Mouse (Mus musculus) midbrain, postnatal 0 days (tissue): Measurements from ENCODE around the gene Muc2. TPM values are rescaled to one million over a fixed set of nuclear protein-coding genes. Genes with fewer than 3 reads are reported as not detected.

Experiments
- ATAC-seq: fragments of 200-750 bp; cut with Nextera tagmentation; 2 replicates; pipeline ENCODE4 v1.8.0; 2017; ENCODE audit warnings: moderate number of reproducible peaks, mild to moderate bottlenecking, moderate TSS enrichment, moderate library complexity; ENCODE audit not compliant: low FRiP score
- DNase-seq: peaks from one replicate; pipeline ENCODE4 v3.0.0-alpha.2; 2015; ENCODE audit warnings: low spot score
- H3K27ac ChIP-seq: fragments of 300-500 bp; sonication (generic); 2 replicates; pipeline ENCODE4 v1.5.1; 2014; ENCODE audit warnings: low read depth, mild to moderate bottlenecking, low read length, mixed read lengths
- H3K27me3 ChIP-seq: fragments of 300-500 bp; sonication (generic); 2 replicates; pipeline ENCODE4 v1.6.1; 2014; ENCODE audit warnings: low read length, control low read depth, mixed read lengths; ENCODE audit not compliant: insufficient read depth
- H3K36me3 ChIP-seq: fragments of 300-500 bp; sonication (generic); 2 replicates; pipeline ENCODE4 v1.6.1; 2014; ENCODE audit warnings: low read length, control low read depth, mixed read lengths; ENCODE audit not compliant: insufficient read depth
- H3K4me1 ChIP-seq: fragments of 300-500 bp; sonication (generic); 2 replicates; pipeline ENCODE4 v1.6.1; 2014; ENCODE audit warnings: mild to moderate bottlenecking, control low read depth, antibody characterized with exemption, low read length, mixed read lengths; ENCODE audit not compliant: insufficient read depth
- H3K4me2 ChIP-seq: fragments of 300-500 bp; sonication (generic); 2 replicates; pipeline ENCODE4 v1.6.1; 2014; ENCODE audit warnings: low read depth, mild to moderate bottlenecking, low read length, mixed read lengths; ENCODE audit not compliant: poor library complexity, severe bottlenecking
- H3K4me3 ChIP-seq: fragments of 300-500 bp; sonication (generic); 2 replicates; pipeline ENCODE4 v1.5.1; 2014; ENCODE audit warnings: low read depth, mild to moderate bottlenecking, low read length, moderate library complexity
- H3K9ac ChIP-seq: fragments of 300-500 bp; sonication (generic); replicated peaks from 2 replicates; pipeline ENCODE4 v1.6.1; 2014; ENCODE audit warnings: mild to moderate bottlenecking, low read length, moderate library complexity, mixed read lengths; ENCODE audit not compliant: poor library complexity, severe bottlenecking
- H3K9me3 ChIP-seq: fragments of 300-500 bp; sonication (generic); 2 replicates; pipeline ENCODE4 v1.6.1; 2016; ENCODE audit warnings: low read length, control low read depth
- CTCF ChIP-seq: IDR thresholded peaks from 2 replicates; pipeline ENCODE4 v1.5.1; 2016; ENCODE audit warnings: antibody characterized with exemption, mild to moderate bottlenecking
- WGBS: fragments of 180-500 bp; shearing (Covaris S2); extraction: QIAGEN DNeasy Blood & Tissue Kit; methylation state at CpG from one replicate; pipeline ENCODE4 v1.1.7; 2014; 5-methylcytosine and 5-hydroxymethylcytosine counted together
- polyA plus RNA-seq: library from polyadenylated mRNA; unstranded; fragments of >200 nt; fragmentation: Nextera tagmentation; extraction: Ambion mirVana; gene quantifications from 2 replicates; pipeline ENCODE4 v1.2.1, GENCODE M21; 2015
- total RNA-seq: library from RNA; depleted of rRNA; stranded (reverse); fragments of >200 nt; gene quantifications from 2 replicates; pipeline ENCODE4 v1.2.3, GENCODE M21; 2014; rRNA removed

Muc2 gene
- total and polyA plus RNA-seq, 2 experiments from 2014 or later: 0.58 to 0.77 TPM

DNA sequence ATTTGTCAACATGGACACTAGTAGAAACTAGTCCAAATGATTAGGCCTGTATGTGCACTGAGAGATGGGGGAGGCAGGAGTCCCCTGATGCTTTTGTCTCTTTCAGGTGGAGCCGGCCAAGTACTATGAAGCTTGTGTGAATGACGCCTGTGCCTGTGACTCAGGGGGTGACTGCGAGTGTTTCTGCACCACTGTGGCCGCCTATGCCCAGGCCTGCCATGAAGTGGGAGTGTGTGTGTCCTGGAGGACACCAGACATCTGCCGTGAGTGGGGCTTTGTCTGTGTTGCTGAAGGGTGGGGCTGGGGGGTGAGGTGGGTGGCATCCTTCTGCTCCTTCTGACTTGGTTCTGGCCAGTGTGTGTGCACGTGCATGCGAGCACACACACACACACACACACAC is 113.1 kb downstream of the Muc2 start:
- ATAC-seq (no peak), DNase-seq (no peak)
- Histone ChIP-seq H3K27me3 (no peaks in the 10 kb centered on the region), H3K9ac (no peak overlapping the region), H3K4me3 (no peak overlapping the region), H3K27ac (no peak overlapping the region), H3K4me1 (no peaks in the 10 kb centered on the region), H3K4me2 (no peak overlapping the region), H3K36me3 (no peaks in the 10 kb centered on the region), H3K9me3 (no peaks in the 10 kb centered on the region)
- TF ChIP-seq CTCF: no peak
- 90% methylated on average over 7 of the region's 7 CpGs for WGBS

Other genes with a start within 250 kb of the Muc2 start
- gene Pidd1, start 246.3 kb upstream of the Muc2 start, total RNA-seq: 1.4 and 1.6 TPM in 2 replicates
- 1.1 and 1.3 TPM in 2 replicates for gene Pidd1, start 246.3 kb upstream of the Muc2 start, polyA plus RNA-seq
- 180 and 197 TPM in 2 replicates for gene Rplp2, start 243.0 kb upstream of the Muc2 start, total RNA-seq
- 761 and 852 TPM in 2 replicates for gene Rplp2, start 243.0 kb upstream of the Muc2 start, polyA plus RNA-seq
- 6.5 and 7.0 TPM in 2 replicates for gene Pnpla2, start 235.1 kb upstream of the Muc2 start, total RNA-seq
- 22.2 and 24.5 TPM in 2 replicates for gene Pnpla2, start 235.1 kb upstream of the Muc2 start, polyA plus RNA-seq
- gene Cracr2b, start 229.2 kb upstream of the Muc2 start, total RNA-seq: 4.0 and 5.3 TPM in 2 replicates
- gene Cracr2b, start 229.2 kb upstream of the Muc2 start, polyA plus RNA-seq: 5.3 and 5.9 TPM in 2 replicates
- 46.4 and 52.9 TPM in 2 replicates for gene Cd151, start 222.9 kb upstream of the Muc2 start, total RNA-seq
- gene Cd151, start 222.9 kb upstream of the Muc2 start, polyA plus RNA-seq: 13.6 and 15.0 TPM in 2 replicates
- gene Polr2l, start 215.2 kb upstream of the Muc2 start, total RNA-seq: 27.0 and 28.9 TPM in 2 replicates
- gene Polr2l, start 215.2 kb upstream of the Muc2 start, polyA plus RNA-seq: 77.9 and 78.5 TPM in 2 replicates
- gene Tspan4, start 215.1 kb upstream of the Muc2 start, total RNA-seq: 91.4 and 94.8 TPM in 2 replicates
- 68.1 and 75.7 TPM in 2 replicates for gene Tspan4, start 215.1 kb upstream of the Muc2 start, polyA plus RNA-seq
- gene Chid1, start 150.5 kb upstream of the Muc2 start, total RNA-seq: 35.4 and 42.8 TPM in 2 replicates
- 47.5 and 55.4 TPM in 2 replicates for gene Chid1, start 150.5 kb upstream of the Muc2 start, polyA plus RNA-seq
- gene Ap2a2, start 128.2 kb upstream of the Muc2 start, total RNA-seq: 203 and 220 TPM in 2 replicates
- gene Ap2a2, start 128.2 kb upstream of the Muc2 start, polyA plus RNA-seq: 129 TPM in 2 replicates
- not detected in 2 replicates for gene Muc6, start 35.0 kb upstream of the Muc2 start, total RNA-seq
- 0.12 and 0.16 TPM in 2 replicates for gene Muc6, start 35.0 kb upstream of the Muc2 start, polyA plus RNA-seq
- not detected in 2 replicates for gene Muc5ac, start 98.6 kb downstream of the Muc2 start, total RNA-seq
- gene Muc5ac, start 98.6 kb downstream of the Muc2 start, polyA plus RNA-seq: not detected in 2 replicates
- 0.05 TPM in 1 of 2 replicates, not detected in the other for gene Muc5b, start 148.7 kb downstream of the Muc2 start, total RNA-seq
- 0.02 and 0.04 TPM in 2 replicates for gene Muc5b, start 148.7 kb downstream of the Muc2 start, polyA plus RNA-seq
- 99.4 and 110 TPM in 2 replicates for gene Tollip, start 228.2 kb downstream of the Muc2 start, total RNA-seq
- gene Tollip, start 228.2 kb downstream of the Muc2 start, polyA plus RNA-seq: 78.0 and 81.3 TPM in 2 replicates